Mouse (Mus musculus): ENCODE data around the gene Jakmip3. TPM values are rescaled to one million over a fixed set of nuclear protein-coding genes. Genes with fewer than 3 reads are reported as not detected.

Gene Jakmip3
- not detected for polyA plus RNA-seq (2017; shearing (Covaris generic))

- ATAC-seq: no peak
Observed at GRCm38 (mm10) chr7:138940612-138941461, at the start of gene Jakmip3. Gene Jakmip3 (plus strand): TSS chr7:138940730.

- ATAC-seq: no peak
Observed at GRCm38 (mm10) chr7:138898122-138898521, 42.4 kb upstream of the Jakmip3 start.

- ATAC-seq: no peak
Observed at GRCm38 (mm10) chr7:138898743-138899142, 41.8 kb upstream of the Jakmip3 start.

- no peak for ATAC-seq
Observed at GRCm38 (mm10) chr7:138903886-138904435, 36.6 kb upstream of the Jakmip3 start.

GRCm38 (mm10) chr7:138906441-138906840 lies 34.1 kb upstream of the Jakmip3 start:
- ATAC-seq: no peak

- no peak for ATAC-seq
Observed at GRCm38 (mm10) chr7:138907043-138907442, 33.5 kb upstream of the Jakmip3 start.

- no peak for ATAC-seq
Observed at GRCm38 (mm10) chr7:138907976-138908375, 32.6 kb upstream of the Jakmip3 start.

GRCm38 (mm10) chr7:138908768-138909276 lies 31.7 kb upstream of the Jakmip3 start:
- no peak for ATAC-seq

- ATAC-seq: peak; percentile 89
Observed at GRCm38 (mm10) chr7:138909277-138910192, 31.0 kb upstream of the Jakmip3 start, which contains the start of gene Bnip3. Gene Bnip3 (minus strand): TSS chr7:138909519.

GRCm38 (mm10) chr7:138910193-138910562 lies 30.4 kb upstream of the Jakmip3 start:
- no peak for ATAC-seq

GRCm38 (mm10) chr7:138913616-138914015 lies 26.9 kb upstream of the Jakmip3 start:
- ATAC-seq: no peak

GRCm38 (mm10) chr7:138919156-138919944 lies 21.2 kb upstream of the Jakmip3 start:
- ATAC-seq: peak; percentile 81

- ATAC-seq: no peak
Observed at GRCm38 (mm10) chr7:138921611-138922010, 18.9 kb upstream of the Jakmip3 start.

GRCm38 (mm10) chr7:138923756-138924425 lies 16.6 kb upstream of the Jakmip3 start:
- no peak for ATAC-seq

GRCm38 (mm10) chr7:138928456-138928855 lies 12.1 kb upstream of the Jakmip3 start:
- ATAC-seq: no peak

GRCm38 (mm10) chr7:138934523-138934922 lies 6.0 kb upstream of the Jakmip3 start:
- no peak for ATAC-seq

GRCm38 (mm10) chr7:138938991-138939390 lies 1.5 kb upstream of the Jakmip3 start:
- ATAC-seq: no peak

- ATAC-seq: no peak
Observed at GRCm38 (mm10) chr7:138940256-138940611, 296 bp upstream of the Jakmip3 start.

- no peak for ATAC-seq
Observed at GRCm38 (mm10) chr7:138941571-138941970, 1.0 kb downstream of the Jakmip3 start.

- no peak for ATAC-seq
Observed at GRCm38 (mm10) chr7:138942301-138942700, 1.8 kb downstream of the Jakmip3 start.

- no peak for ATAC-seq
Observed at GRCm38 (mm10) chr7:138945668-138946067, 5.1 kb downstream of the Jakmip3 start.
